Mouse (Mus musculus): ENCODE results near the gene Snapc4.

Gene Snapc4

GRCm38 (mm10) chr2:26372396-26372795, 8.1 kb downstream of the Snapc4 start:
- DNase-seq (ENCODE audit: low spot score): no peak

GRCm38 (mm10) chr2:26368572-26368971, 11.9 kb downstream of the Snapc4 start:
- DNase-seq (ENCODE audit: low spot score): no peak

DNA sequence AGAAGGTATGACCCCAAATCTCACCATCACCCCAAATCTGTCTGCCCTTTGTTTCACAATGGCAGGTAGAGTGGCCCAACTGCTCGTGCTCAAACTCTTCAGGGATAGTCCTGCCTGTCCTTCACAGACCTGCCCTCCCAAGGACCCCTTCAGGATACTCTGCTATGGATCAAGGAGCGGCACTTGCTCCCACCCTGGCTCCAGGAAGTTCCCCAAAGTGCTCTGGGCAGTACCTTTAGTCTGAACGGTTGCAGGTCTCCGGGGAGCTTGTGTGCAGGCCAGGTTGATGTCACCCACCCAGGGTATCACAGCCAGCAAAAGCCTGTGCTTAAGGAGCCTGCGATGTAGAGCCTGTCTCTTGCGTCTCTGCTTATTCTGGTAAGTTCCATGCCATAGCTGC, 12.5 kb downstream of the Snapc4 start:
- no peak for DNase-seq (ENCODE audit: low spot score)

DNA sequence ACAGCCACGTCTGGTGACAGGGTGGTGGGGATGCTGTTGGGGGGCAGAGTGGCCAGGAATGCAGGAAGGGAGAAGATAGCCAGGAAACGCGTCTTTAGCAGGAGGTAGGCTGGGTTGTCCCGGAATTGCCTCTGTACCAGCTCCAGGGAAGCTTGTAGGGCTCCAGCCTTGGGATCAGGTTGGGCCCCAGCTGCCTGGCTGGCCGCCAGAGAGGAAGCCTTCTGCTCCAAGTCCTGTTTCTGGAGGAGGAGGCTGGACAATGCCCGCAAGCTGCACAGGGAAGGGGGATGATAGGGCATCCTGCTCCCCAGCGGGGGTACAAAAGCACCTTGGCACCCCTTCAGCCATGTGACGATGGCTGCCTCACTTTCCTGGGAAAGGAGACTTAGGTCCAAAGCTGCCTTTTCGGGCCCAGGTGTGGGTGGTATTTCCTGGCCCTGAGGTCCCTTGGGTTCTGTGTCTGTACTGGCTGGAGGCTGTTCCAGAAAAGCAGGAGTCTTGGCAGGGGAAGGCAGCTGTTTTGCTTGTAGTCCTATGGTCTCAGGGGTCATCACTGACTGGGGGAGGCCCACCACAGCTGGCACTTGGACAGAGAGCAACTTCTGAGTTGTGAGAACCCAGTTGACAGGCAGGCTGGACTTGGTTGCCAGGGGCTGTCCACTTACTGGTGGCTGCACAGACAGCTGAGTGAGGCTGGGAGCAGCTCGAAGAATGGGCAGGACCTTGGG, 15.6 kb downstream of the Snapc4 start:
- peak; percentile 39 for DNase-seq (ENCODE audit: low spot score)

- DNase-seq (ENCODE audit: low spot score): no peak
These were observed 17.0 kb downstream of the Snapc4 start for GRCm38 (mm10) chr2:26363481-26363880.

GRCm38 (mm10) chr2:26362991-26363390, 17.5 kb downstream of the Snapc4 start:
- no peak for DNase-seq (ENCODE audit: low spot score)

DNA sequence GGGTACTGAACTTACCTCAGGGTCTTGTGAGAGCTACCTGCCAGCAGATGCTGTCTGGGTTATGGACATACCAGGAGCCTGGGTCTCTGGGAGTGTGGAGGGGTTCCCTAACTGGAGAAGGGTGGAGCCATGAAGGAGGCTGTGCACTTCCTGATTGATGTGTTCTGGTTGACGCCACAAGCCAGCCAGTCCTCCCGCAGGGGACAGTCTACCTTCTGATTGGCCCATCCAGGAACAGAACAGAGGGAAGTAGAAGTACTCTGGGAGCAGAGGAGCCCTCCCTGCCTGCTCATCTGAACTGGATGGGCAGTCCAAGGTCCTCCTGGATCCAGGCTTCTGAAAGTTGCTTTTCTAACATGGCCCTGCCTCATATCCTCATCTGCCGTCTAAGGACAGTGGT, 19.7 kb downstream of the Snapc4 start, which contains the start of gene Card9:
Card9 (minus strand) TSS at position 147 of the 400 bp plus-strand sequence.
- peak; percentile 46 for DNase-seq (ENCODE audit: low spot score)

DNA sequence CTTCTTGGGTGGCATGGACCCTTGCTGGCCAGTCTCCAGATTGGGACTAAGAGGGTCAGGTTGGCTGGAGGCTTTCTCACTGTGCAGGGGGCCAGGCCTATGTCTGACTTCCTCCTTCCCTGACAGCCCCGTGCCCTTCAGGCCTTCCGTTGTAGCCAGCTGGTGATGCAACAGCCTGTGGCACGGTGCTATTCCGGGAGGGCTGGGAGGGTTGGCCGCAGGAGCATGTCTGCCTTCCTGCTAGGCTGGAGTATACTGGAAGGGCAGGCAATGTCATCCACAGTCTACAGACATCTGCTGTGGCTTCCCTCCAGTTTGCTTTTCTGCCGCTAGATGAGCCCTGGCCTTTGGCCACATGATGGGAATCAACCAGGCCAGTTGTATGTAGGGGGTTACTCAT, 20.5 kb downstream of the Snapc4 start:
- DNase-seq (ENCODE audit: low spot score): peak; percentile 31

GRCm38 (mm10) chr2:26358667-26359320, 21.7 kb downstream of the Snapc4 start:
- DNase-seq (ENCODE audit: low spot score): no peak

GRCm38 (mm10) chr2:26357484-26357883, 23.0 kb downstream of the Snapc4 start:
- no peak for DNase-seq (ENCODE audit: low spot score)

- DNase-seq (ENCODE audit: low spot score): peak; percentile 48
These were observed 23.8 kb downstream of the Snapc4 start for GRCm38 (mm10) chr2:26356678-26357077.

- DNase-seq (ENCODE audit: low spot score): no peak
These were observed 24.2 kb downstream of the Snapc4 start for GRCm38 (mm10) chr2:26356231-26356630.

- no peak for DNase-seq (ENCODE audit: low spot score)
These were observed 26.1 kb downstream of the Snapc4 start for GRCm38 (mm10) chr2:26354401-26354800.

- no peak for DNase-seq (ENCODE audit: low spot score)
These were observed 27.1 kb downstream of the Snapc4 start for GRCm38 (mm10) chr2:26353066-26353980.

- DNase-seq (ENCODE audit: low spot score): no peak
These were observed 28.1 kb downstream of the Snapc4 start for GRCm38 (mm10) chr2:26352291-26352910.

- DNase-seq (ENCODE audit: low spot score): peak; percentile 93
These were observed 28.8 kb downstream of the Snapc4 start, which contains the start of gene Dnlz for GRCm38 (mm10) chr2:26351358-26352290. TSS of gene Dnlz (minus strand) at chr2:26352110.

GRCm38 (mm10) chr2:26348241-26348640, 32.2 kb downstream of the Snapc4 start:
- peak; percentile 65 for DNase-seq (ENCODE audit: low spot score)

GRCm38 (mm10) chr2:26342609-26343490, 37.6 kb downstream of the Snapc4 start:
- peak; percentile 42 for DNase-seq (ENCODE audit: low spot score)

GRCm38 (mm10) chr2:26342044-26342443, 38.4 kb downstream of the Snapc4 start:
- peak; percentile 74 for DNase-seq (ENCODE audit: low spot score)

- DNase-seq (ENCODE audit: low spot score): peak; percentile 37
These were observed 38.9 kb downstream of the Snapc4 start for GRCm38 (mm10) chr2:26341510-26341981.
